Mouse (Mus musculus) left cerebral cortex, adult 18-20 months (tissue): ENCODE data around the gene Hvcn1. TPM values are rescaled to one million over a fixed set of nuclear protein-coding genes. Genes with fewer than 3 reads are reported as not detected.
"Not testable (repeated sequence)": the region's sequence is repeated elsewhere in the genome, so short reads cannot be mapped to it uniquely, and the experiment has no call there.

Source experiments
- DNase-seq, 2 experiments: peaks; one replicate each; pipeline ENCODE4 v3.0.0; 2021 to 2022; ENCODE audit warnings: low spot score in 2 of 2, mixed read lengths in 1 of 2
- total RNA-seq, 2 experiments: library from RNA; stranded (reverse); gene quantifications; 2 replicates each; pipeline ENCODE4 v1.2.3; 2021

Gene Hvcn1
- total RNA-seq, 2 experiments from 2014 or later: 2.6 to 4.3 TPM

GRCm38 (mm10) chr5:122200872-122201271 is 5.7 kb upstream of the Hvcn1 start:
- no peak for DNase-seq

GRCm38 (mm10) chr5:122201904-122202303 is 4.7 kb upstream of the Hvcn1 start:
- DNase-seq: no peak

DNA sequence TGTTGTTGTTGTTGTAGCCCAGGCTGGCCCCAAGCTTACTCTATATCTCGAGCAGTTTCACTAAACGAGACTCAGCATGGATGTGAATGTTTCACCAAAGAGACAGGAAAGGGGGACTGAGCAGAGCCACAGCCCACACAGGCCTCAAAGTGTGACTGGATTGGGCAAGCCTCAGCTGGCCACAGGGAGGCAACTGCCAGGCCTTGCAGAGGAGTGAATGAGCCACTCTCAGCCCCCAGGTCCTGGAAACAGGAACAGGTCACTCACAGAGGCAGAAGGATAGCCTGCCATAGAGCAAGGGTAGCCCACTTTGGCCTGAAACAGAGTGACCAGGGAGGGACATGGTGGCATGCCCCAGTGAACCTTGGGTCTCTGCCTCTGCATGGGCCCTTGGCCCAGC is 2.4 kb upstream of the Hvcn1 start:
- DNase-seq: no peak

DNA sequence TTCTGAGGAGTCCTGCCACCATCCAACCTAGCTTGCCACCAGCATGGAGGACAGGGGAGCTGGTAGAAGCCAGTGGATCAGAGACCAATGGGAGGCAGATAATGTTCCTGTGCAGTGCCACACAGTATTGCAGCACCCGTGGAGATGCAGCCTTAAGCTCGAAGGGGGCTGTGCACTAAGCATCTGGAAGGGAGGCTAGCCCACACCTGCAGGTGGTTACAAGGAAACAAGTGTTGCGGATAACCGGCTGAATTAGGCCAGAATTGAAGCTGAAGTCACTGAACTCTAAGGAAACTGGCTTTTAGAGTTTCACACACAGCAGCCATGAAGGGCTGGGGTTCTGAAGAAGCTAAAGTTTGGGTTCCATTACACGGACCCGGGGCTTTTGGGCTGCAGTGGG is 2.3 kb downstream of the Hvcn1 start:
- DNase-seq: no peak

- DNase-seq: no peak
Observed at GRCm38 (mm10) chr5:122209591-122210368, 3.2 kb downstream of the Hvcn1 start.

DNA sequence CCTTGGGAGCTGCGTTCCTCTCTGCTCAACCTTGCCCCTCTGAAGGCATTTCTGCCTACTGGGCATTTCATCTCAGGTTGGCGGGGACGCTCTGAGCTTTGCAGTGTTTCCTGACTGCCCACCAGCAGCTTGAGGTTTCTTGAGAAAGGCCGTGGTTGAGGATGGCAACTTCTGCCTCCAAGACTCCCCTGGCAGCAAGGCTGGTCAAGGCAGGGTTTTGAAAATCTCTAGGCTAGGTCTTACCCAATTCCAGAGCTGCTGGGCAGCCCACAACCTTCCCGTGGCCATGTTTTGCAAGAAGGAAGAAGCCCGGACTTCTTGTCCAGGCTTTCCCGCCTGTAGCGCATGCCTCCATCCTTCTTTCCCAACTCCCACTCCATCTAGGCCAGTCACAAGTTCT is 4.3 kb downstream of the Hvcn1 start:
- no peak for DNase-seq

GRCm38 (mm10) chr5:122212125-122212524 is 5.5 kb downstream of the Hvcn1 start:
- DNase-seq: no peak

DNA sequence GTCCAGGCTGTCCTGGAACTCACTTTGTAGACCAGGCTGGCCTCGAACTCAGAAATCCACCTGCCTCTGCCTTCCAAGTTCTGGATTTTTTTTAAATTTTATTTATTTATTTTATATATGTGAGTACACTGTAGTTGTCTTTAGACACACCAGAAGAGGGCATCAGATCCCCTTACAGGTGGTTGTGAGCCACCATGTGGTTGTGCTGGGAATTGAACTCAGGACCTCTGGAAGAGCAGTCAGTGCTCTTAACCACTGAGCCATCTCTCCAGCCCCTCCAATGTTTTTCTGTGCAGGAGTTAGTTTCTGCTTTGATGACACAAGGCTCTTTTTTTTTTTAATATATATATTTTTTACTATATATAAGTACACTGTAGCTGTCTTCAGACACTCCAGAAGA is 6.2 kb downstream of the Hvcn1 start:
- DNase-seq: not testable (repeated sequence)

DNA sequence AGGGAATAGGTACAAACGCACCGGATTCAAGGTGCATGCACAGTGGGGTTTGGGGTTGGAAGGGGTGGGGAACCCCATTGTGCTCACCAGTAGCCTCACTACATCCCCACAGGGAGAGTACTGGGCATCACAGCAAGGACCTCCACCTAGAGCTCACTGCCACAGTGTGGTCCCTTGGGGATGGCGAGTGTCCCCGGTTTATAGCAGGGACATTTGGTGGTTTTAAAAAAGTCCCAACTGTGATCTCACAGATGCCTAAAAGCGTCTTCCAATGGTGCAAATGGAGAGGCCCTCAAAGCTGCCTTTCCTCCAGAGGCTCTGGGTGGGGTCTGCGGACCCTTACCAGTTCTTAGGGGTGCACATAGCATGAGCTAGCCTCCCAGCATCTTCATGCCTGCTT is 7.3 kb downstream of the Hvcn1 start:
- no peak for DNase-seq

DNA sequence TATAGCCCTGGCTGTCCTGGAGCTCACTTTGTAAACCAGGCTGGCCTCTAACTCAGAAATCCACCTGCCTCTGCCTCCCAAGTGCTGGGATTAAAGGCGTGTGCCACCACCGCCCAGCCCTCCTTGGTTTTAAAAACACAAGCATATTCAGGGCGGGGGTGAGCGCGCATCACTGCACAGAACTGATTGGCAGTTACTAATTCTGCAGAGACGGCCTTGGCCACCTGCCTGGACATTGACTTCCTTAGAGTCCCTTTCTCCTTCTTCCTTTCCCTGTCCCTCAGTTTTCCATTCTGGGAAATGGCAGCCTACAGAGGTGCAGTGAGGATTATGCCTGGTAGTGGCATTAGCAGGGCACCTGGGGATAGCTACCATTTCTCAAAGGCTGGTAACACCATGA is 11.0 kb downstream of the Hvcn1 start:
- DNase-seq: no peak

- no peak for DNase-seq
Observed at GRCm38 (mm10) chr5:122218109-122218905, 11.7 kb downstream of the Hvcn1 start.

DNA sequence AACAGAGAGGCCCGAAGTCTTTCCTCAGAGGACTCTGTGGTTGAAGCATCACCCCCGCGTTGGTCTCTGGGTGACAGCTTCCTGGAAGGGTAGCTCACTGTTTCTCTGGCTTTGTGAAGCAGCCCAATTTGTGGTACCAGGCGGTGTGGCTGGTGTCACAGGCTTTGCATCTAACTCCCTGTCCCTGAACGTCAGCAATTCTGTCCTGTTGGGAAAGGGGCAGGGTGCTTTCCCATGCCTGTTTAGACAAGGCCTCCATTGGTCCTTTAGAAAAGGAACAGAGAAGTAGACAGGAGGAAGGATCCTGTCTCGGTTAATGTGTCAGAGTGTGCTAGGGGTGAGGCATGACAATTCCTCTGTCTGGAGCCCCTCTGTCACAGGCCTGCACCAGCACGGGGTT is 12.3 kb downstream of the Hvcn1 start:
- no peak for DNase-seq

DNA sequence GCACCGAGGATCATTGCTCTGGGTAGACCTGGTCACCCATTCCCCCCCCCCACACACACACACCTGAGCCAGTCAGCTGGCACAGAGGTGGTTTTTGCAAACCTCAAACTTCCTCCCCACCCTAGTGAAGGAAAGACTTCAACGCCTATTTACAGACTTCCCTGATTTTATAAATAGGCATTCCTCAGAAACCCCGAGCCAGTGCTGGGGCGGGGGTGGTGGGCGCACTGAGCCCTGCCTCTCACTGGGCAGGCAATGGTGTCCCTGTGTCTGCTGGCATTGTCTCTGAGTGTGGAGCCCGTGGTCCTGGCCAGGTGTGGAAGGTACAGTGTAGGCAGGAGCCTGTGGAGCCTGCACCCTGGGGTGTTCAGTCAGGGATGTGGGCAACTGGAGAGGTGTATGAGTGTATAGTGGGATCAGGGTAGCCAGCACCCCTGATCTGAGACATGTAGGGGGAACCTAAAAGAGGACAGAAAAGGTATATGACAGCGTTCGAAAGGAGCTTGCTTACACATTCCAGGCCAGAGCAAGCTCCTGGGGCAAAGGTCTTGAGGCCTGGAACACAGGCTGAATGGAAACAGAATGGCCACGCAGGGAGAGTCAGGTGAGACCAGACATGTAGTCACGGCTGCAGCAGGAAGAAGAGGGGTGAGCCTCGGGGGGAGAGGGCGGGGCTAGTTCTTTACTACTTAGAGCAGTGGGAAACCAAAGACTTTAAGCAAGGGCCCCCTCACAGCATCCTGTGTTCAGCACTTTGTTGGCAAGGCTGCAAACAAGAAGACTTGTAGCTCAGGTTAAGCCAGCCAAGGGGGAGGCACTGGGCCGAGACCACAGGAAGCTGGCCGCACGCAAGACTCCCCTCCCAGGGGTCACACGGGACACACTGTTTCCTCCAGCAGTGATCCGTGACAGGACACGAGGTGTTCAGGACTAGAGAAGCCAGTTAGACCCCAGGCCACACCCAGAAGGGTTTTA is 13.3 kb downstream of the Hvcn1 start:
- DNase-seq: no peak

DNA sequence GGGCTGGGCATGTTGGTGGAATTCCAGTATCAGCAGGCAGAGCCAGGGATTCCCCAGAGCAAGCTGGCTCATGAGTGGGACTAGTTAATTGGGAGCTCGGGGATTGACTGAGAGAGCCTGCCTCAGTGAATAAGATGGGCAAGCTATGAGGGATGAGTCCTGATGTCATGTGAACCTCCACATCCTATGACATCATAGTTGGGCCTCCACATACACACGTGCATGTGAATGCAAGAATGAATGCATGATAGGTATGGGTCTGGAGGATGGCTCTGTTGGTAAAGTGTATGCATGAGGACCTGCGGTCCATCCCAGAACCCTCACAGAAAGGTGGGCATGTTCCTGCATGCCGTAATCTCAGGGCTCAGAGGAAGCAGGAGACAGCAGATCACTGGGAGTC is 14.5 kb downstream of the Hvcn1 start:
- no peak for DNase-seq

GRCm38 (mm10) chr5:122224291-122224690 is 17.7 kb downstream of the Hvcn1 start:
- no peak for DNase-seq

GRCm38 (mm10) chr5:122228271-122228765 is 21.7 kb downstream of the Hvcn1 start:
- no peak for DNase-seq

DNA sequence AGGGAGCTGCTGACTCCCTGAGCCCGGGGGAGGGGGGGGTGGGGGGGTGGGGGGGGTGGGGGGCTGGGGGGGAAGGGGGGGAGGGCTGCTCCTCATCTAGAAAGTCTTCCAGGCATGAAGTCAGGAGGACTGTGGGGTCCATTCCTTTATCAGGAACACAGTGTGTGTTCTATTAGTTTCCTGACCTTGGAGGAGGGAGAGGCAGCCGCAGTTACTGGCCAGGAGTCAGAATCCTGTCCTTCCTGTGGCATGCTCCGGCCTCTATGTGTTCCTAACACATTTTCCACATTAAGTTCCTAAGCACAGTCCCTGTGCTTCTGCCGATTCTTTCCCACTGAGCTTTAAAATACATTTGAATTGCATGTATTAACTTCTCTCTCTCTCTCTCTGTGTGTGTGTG is 22.2 kb downstream of the Hvcn1 start:
- DNase-seq: no peak

- no peak for DNase-seq
Observed at GRCm38 (mm10) chr5:122230816-122231215, 24.2 kb downstream of the Hvcn1 start.

GRCm38 (mm10) chr5:122231431-122231830 is 24.8 kb downstream of the Hvcn1 start:
- DNase-seq: no peak

GRCm38 (mm10) chr5:122232004-122232403 is 25.4 kb downstream of the Hvcn1 start:
- DNase-seq: no peak

DNA sequence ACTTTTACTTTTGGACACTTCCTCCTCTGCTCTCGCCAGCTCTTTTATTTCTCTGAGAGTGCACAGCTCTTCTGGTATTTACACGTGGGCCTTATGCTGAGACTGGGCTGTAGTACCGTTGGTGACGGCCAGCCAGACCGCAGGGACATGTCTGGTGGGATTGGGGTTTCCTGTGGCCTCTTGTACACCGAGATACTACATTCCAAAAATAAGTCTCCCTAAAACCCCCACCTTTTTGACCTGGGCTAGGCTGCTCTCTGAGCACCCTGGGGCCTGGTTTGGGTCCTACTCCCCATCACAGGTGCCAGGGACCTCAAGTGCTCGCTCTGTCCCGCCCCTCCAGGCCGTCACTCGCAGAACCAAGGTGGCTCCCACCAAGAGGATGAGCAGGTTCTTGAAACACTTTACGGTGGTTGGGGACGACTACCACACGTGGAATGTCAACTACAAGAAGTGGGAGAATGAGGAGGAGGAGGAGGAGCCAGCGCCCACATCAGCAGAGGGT is 26.5 kb downstream of the Hvcn1 start:
- DNase-seq: no peak
